Mouse (Mus musculus) liver, embryonic 12.5 days (tissue): Measurements from ENCODE around the gene Zpbp. TPM values are rescaled to one million over a fixed set of nuclear protein-coding genes. Genes with fewer than 3 reads are reported as not detected.
A peak's percentile ranks its signal among the peaks of the same experiment; 100 is the strongest.

ENCODE experiments used
- ATAC-seq: fragments of 200-750 bp; cut with Nextera tagmentation; 2 replicates; pipeline ENCODE4 v1.8.0; 2017; ENCODE audit warnings: moderate number of reproducible peaks, mild to moderate bottlenecking, moderate library complexity
- H3K27ac ChIP-seq: fragments of 300-500 bp; sonication (generic); 2 replicates; pipeline ENCODE4 v1.5.1; 2016; ENCODE audit warnings: mild to moderate bottlenecking
- H3K27me3 ChIP-seq: fragments of 300-500 bp; sonication (generic); replicated peaks from 2 replicates; pipeline ENCODE4 v1.6.1; 2016; ENCODE audit warnings: mild to moderate bottlenecking, moderate library complexity
- H3K36me3 ChIP-seq: fragments of 300-500 bp; sonication (generic); 2 replicates; pipeline ENCODE4 v1.6.1; 2016; ENCODE audit warnings: mild to moderate bottlenecking, moderate library complexity
- H3K4me1 ChIP-seq: fragments of 300-500 bp; sonication (generic); 2 replicates; pipeline ENCODE4 v1.6.1; 2016
- H3K4me2 ChIP-seq: fragments of 300-500 bp; sonication (generic); 2 replicates; pipeline ENCODE4 v1.6.1; 2016; ENCODE audit warnings: mild to moderate bottlenecking, moderate library complexity
- H3K4me3 ChIP-seq: fragments of 300-500 bp; sonication (generic); 2 replicates; pipeline ENCODE4 v1.5.1; 2016; ENCODE audit warnings: mild to moderate bottlenecking, moderate library complexity
- H3K9ac ChIP-seq: fragments of 300-500 bp; sonication (generic); 2 replicates; pipeline ENCODE4 v1.6.1; 2016; ENCODE audit warnings: mild to moderate bottlenecking, moderate library complexity
- H3K9me3 ChIP-seq: fragments of 300-500 bp; sonication (generic); replicated peaks from 2 replicates; pipeline ENCODE4 v1.6.1; 2016; ENCODE audit warnings: mild to moderate bottlenecking, moderate library complexity
- WGBS: fragments of 180-500 bp; shearing (Covaris S2); methylation state at CpG from one replicate; pipeline ENCODE4 v1.1.7; 2016; ENCODE audit not compliant: insufficient replicate concordance; 5-methylcytosine and 5-hydroxymethylcytosine counted together
- polyA plus RNA-seq: library from polyadenylated mRNA; unstranded; fragments of >200 nt; fragmentation: Nextera tagmentation; extraction: Ambion mirVana; gene quantifications from 2 replicates; pipeline ENCODE4 v1.2.1, GENCODE M21; 2016

Gene Zpbp
- polyA plus RNA-seq, result 0.50 and 0.66 TPM in 2 replicates

GRCm38 (mm10) chr11:11461635-11462560 is at the start of gene Zpbp, which contains the start of gene Spata48:
Gene Zpbp (minus strand): TSS chr11:11462408.
Gene Spata48 (plus strand): TSS chr11:11462094.
- ATAC-seq, result peak; percentile 98
- 3% methylated on average over 66 of the region's 66 CpGs for WGBS

GRCm38 (mm10) chr11:11509413-11509812 is 47.2 kb upstream of the Zpbp start:
- no peak overlapping the region for H3K27ac ChIP-seq
- 63% methylated on average over 2 of the region's 2 CpGs for WGBS
- no peak overlapping the region for H3K9ac ChIP-seq
- H3K9me3 ChIP-seq, result no peaks in the 10 kb centered on the region
- H3K36me3 ChIP-seq, result no peaks in the 10 kb centered on the region
- H3K4me3 ChIP-seq, result no peak overlapping the region
- H3K27me3 ChIP-seq, result no peaks in the 10 kb centered on the region
- no peak overlapping the region for H3K4me2 ChIP-seq
- H3K4me1 ChIP-seq, result 0 out of 2 replicates have a peak, but pooled peaks cover 9% of the 10 kb centered on the region
- no peak for ATAC-seq

More at GRCm38 (mm10) chr11:11461635-11462560, at the start of gene Zpbp, which contains the start of gene Spata48:
- Histone ChIP-seq H3K9ac (peak within 1 kb of the TSS; percentile 82), H3K4me3 (peak within 1 kb of the TSS; percentile 81), H3K27ac (peak within 1 kb of the TSS; percentile 86), H3K4me2 (peak within 1 kb of the TSS; percentile 86), H3K4me1 (peaks cover 10% of the 10 kb centered on the region), H3K9me3 (no peaks in the 10 kb centered on the region), H3K36me3 (no peaks in the 10 kb centered on the region), H3K27me3 (no peaks in the 10 kb centered on the region)

- H3K4me2 ChIP-seq, result no peak overlapping the region
Measured at GRCm38 (mm10) chr11:11506187-11506586, 44.0 kb upstream of the Zpbp start.

GRCm38 (mm10) chr11:11499944-11500343 is 37.7 kb upstream of the Zpbp start:
- H3K4me3 ChIP-seq, result no peak overlapping the region
- H3K4me2 ChIP-seq, result no peak overlapping the region
- H3K9ac ChIP-seq, result no peak overlapping the region
- ATAC-seq, result no peak
- 15% methylated on average over 10 of the region's 10 CpGs for WGBS
- peaks cover 3% of the 10 kb centered on the region; the same call in 1 of the 2 replicates for H3K4me1 ChIP-seq
- no peaks in the 10 kb centered on the region for H3K36me3 ChIP-seq
- H3K27me3 ChIP-seq, result no peaks in the 10 kb centered on the region
- H3K9me3 ChIP-seq, result no peaks in the 10 kb centered on the region
- no peak overlapping the region for H3K27ac ChIP-seq

More at GRCm38 (mm10) chr11:11506187-11506586, 44.0 kb upstream of the Zpbp start:
- Histone ChIP-seq H3K9ac (no peak overlapping the region), H3K36me3 (no peaks in the 10 kb centered on the region), H3K9me3 (no peaks in the 10 kb centered on the region), H3K4me3 (no peak overlapping the region), H3K4me1 (0 out of 2 replicates have a peak, but pooled peaks cover 9% of the 10 kb centered on the region), H3K27me3 (no peaks in the 10 kb centered on the region), H3K27ac (no peak overlapping the region)
- WGBS, result 55% methylated on average over 2 of the region's 2 CpGs
- ATAC-seq, result no peak

DNA sequence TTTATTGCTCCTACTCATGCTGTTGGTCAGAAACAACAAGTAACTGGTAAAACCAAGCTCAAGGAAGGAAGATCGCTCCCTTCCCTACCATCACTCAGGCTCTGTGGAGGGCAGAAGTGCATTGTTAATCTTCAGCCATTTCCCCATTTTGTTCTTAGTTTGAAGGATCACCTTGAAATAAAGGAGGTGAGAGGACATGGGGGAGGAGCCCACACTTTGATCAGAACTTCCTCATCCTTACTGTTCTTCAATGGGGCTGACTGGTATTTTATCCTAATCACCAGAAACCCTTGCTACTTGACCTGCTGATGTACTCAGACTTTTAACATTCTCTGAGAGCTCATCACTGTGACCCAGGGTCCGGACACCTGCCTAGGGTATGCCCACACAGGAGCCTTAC is 33.5 kb upstream of the Zpbp start:
- no peaks in the 10 kb centered on the region for H3K9me3 ChIP-seq
- H3K36me3 ChIP-seq, result no peaks in the 10 kb centered on the region
- 79% methylated on average over 2 of the region's 2 CpGs for WGBS
- no peak overlapping the region for H3K4me2 ChIP-seq
- peaks cover 3% of the 10 kb centered on the region; the same call in 1 of the 2 replicates for H3K4me1 ChIP-seq
- no peak for ATAC-seq
- no peak overlapping the region for H3K27ac ChIP-seq
- no peak overlapping the region for H3K4me3 ChIP-seq
- no peaks in the 10 kb centered on the region for H3K27me3 ChIP-seq
- no peak overlapping the region for H3K9ac ChIP-seq

- WGBS, result 61% methylated on average over 5 of the region's 5 CpGs
- no peak overlapping the region for H3K9ac ChIP-seq
- no peak overlapping the region for H3K27ac ChIP-seq
- H3K4me3 ChIP-seq, result no peak overlapping the region
- no peak overlapping the region for H3K4me2 ChIP-seq
- H3K4me1 ChIP-seq, result no peaks in the 10 kb centered on the region
- no peaks in the 10 kb centered on the region for H3K9me3 ChIP-seq
- no peaks in the 10 kb centered on the region for H3K27me3 ChIP-seq
- no peak for ATAC-seq
- H3K36me3 ChIP-seq, result no peaks in the 10 kb centered on the region
Measured at GRCm38 (mm10) chr11:11492044-11492443, 29.8 kb upstream of the Zpbp start.

DNA sequence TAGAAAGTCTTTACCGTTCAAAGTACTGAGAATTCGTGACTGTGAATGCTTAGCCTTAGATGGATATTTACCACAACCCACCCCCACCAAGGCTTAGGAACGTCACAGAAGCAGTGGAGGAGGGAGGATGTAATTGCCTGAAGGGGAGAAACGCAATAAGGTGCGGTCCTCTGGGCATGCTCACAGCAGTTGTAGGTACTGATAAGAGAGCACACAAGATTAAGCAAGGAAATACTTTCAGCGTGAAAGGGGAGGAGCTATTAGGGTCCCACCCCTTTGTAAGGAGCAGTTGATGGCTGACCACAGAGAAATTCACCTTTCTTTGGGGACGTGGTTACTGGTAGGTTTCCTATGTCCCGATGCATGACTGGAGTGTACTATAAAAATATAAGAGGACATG is 22.2 kb upstream of the Zpbp start:
- ATAC-seq, result peak; percentile 79
- no peak overlapping the region for H3K9ac ChIP-seq
- no peak overlapping the region for H3K27ac ChIP-seq
- no peaks in the 10 kb centered on the region for H3K27me3 ChIP-seq
- no peaks in the 10 kb centered on the region for H3K36me3 ChIP-seq
- H3K9me3 ChIP-seq, result no peaks in the 10 kb centered on the region
- whole genome bisulfite sequencing, result 33% methylated on average over 8 of the region's 8 CpGs
- H3K4me2 ChIP-seq, result peak overlapping the region; percentile 28
- H3K4me3 ChIP-seq, result no peak overlapping the region
- peaks cover 8% of the 10 kb centered on the region for H3K4me1 ChIP-seq

DNA sequence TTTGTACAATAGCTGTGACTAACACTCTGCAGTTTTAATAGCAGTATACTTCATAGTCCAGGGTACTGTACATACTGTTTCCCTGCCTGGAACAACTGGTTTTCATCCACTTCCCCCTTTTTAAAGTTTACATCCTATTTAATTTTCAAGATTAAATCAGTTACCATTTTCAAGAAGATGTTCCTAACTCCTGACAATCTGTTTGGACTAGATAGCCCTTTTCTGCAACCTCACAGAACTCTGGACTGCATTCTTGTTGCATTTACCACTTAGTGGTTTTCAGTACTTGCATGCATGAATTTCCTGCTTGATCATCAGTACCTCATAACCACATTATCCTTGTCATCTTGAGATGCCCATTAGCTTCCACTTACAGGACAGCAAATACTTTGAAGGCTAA is 6.7 kb upstream of the Zpbp start:
- H3K4me2 ChIP-seq, result no peak overlapping the region
- no peaks in the 10 kb centered on the region for H3K4me1 ChIP-seq
- no peak overlapping the region for H3K4me3 ChIP-seq
- no peaks in the 10 kb centered on the region for H3K27me3 ChIP-seq
- H3K36me3 ChIP-seq, result no peaks in the 10 kb centered on the region
- ATAC-seq, result no peak
- H3K9me3 ChIP-seq, result no peaks in the 10 kb centered on the region
- H3K9ac ChIP-seq, result no peak overlapping the region
- no peak overlapping the region for H3K27ac ChIP-seq

GRCm38 (mm10) chr11:11462561-11462890 is 318 bp upstream of the Zpbp start:
- H3K4me1 ChIP-seq, result peaks cover 10% of the 10 kb centered on the region
- H3K9ac ChIP-seq, result peak overlapping the region; percentile 82
- no peaks in the 10 kb centered on the region for H3K27me3 ChIP-seq
- no peaks in the 10 kb centered on the region for H3K36me3 ChIP-seq
- WGBS, result 66% methylated on average over 5 of the region's 5 CpGs
- H3K4me3 ChIP-seq, result peak overlapping the region; percentile 81
- peak overlapping the region; percentile 86 for H3K4me2 ChIP-seq
- peak overlapping the region; percentile 86 for H3K27ac ChIP-seq
- ATAC-seq, result no peak
- no peaks in the 10 kb centered on the region for H3K9me3 ChIP-seq

- no peak for ATAC-seq
- 21% methylated on average over 2 of the region's 2 CpGs for WGBS
- H3K9ac ChIP-seq, result no peak overlapping the region
- H3K4me3 ChIP-seq, result no peak overlapping the region
- H3K36me3 ChIP-seq, result no peaks in the 10 kb centered on the region
- no peak overlapping the region for H3K4me2 ChIP-seq
- H3K27ac ChIP-seq, result no peak overlapping the region
- H3K27me3 ChIP-seq, result no peaks in the 10 kb centered on the region
- H3K4me1 ChIP-seq, result no peaks in the 10 kb centered on the region
- H3K9me3 ChIP-seq, result no peaks in the 10 kb centered on the region
Measured at GRCm38 (mm10) chr11:11455037-11455436, 7.2 kb downstream of the Zpbp start.

- Histone ChIP-seq H3K36me3 (no peaks in the 10 kb centered on the region), H3K9me3 (no peaks in the 10 kb centered on the region), H3K4me2 (no peak overlapping the region), H3K27ac (no peak overlapping the region), H3K27me3 (no peaks in the 10 kb centered on the region), H3K4me3 (no peak overlapping the region), H3K4me1 (no peaks in the 10 kb centered on the region), H3K9ac (no peak overlapping the region)
- no peak for ATAC-seq
- 23% methylated on average over 2 of the region's 2 CpGs for WGBS
Measured at GRCm38 (mm10) chr11:11417356-11417755, 44.9 kb downstream of the Zpbp start.

GRCm38 (mm10) chr11:11414188-11414587 is 48.0 kb downstream of the Zpbp start:
- WGBS, result 55% methylated on average over 5 of the region's 5 CpGs
- Histone ChIP-seq H3K9ac (no peak overlapping the region), H3K27ac (no peak overlapping the region), H3K36me3 (no peaks in the 10 kb centered on the region), H3K4me3 (no peak overlapping the region), H3K27me3 (no peaks in the 10 kb centered on the region), H3K4me1 (no peaks in the 10 kb centered on the region), H3K4me2 (no peak overlapping the region), H3K9me3 (no peaks in the 10 kb centered on the region)
- ATAC-seq, result no peak
